ENCODE assay signal across 13 mouse cellular contexts in the genomic region with DNA sequence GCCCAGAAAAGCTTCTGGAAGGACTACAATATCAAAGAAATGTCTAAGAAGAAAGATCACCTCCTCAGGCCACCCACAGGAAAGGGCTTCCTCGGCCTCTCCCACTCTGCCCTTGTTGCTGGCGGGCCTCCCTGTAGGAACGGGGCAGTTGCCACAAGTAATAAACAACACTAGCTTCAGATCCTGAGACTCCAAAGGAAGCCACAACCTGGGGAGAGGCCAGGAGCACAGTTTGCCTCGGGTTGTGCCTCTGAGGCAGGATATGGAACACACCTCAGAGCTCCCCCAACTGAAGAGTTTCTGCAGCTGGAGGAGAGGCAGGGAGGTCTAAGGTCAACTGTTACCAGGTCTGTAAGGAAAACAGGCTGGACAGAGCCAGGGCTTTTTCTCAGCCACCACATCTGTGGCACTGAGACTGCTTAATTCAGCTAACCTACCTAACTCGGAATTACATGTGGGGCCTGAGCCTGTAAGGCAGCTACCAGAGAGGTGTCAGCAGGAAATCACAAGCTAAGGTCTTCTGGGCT.
DNase-seq lines count a peak whose midpoint lies in the region; ATAC-seq lines count a peak whose summit lies in the region.
"Had no signal": no experiment of that assay in that cellular context is flagged by ENCODE, and none has a peak within 500 bp of the region (broad histone marks: within the 10 kb centered on the region; RNA-seq: fewer than 3 reads in every experiment).

No protein-coding gene starts in this region.

- peaks cover 24% of the 10 kb centered on the region for H3K36me3 ChIP-seq in heart, embryonic 12.5 days
- no peaks in the 10 kb centered on the region for H3K36me3 ChIP-seq in kidney, embryonic 16.5 days (ENCODE audit: insufficient read depth, low read length)
- H3K36me3 ChIP-seq: hindbrain, embryonic 15.5 days had no signal

- 57% methylated on average over 5 of the region's 5 CpGs for WGBS in heart, embryonic 12.5 days
- WGBS in kidney, embryonic 16.5 days, result 26% methylated on average over 5 of the region's 5 CpGs

- no peaks in the 10 kb centered on the region for H3K27me3 ChIP-seq in heart, embryonic 12.5 days (replicated peaks)
- no peaks in the 10 kb centered on the region for H3K27me3 ChIP-seq in kidney, embryonic 16.5 days (ENCODE audit: insufficient read depth, low read length)
- H3K27me3 ChIP-seq: hindbrain, embryonic 15.5 days had no signal

- peaks cover 7% of the 10 kb centered on the region for H3K4me1 ChIP-seq in heart, embryonic 12.5 days (replicated peaks)
- H3K4me1 ChIP-seq in kidney, embryonic 16.5 days (ENCODE audit: insufficient read depth, low read length), result 0 out of 2 replicates have a peak, but pooled peaks cover 6% of the 10 kb centered on the region
- H3K4me1 ChIP-seq: hindbrain, embryonic 15.5 days had no signal

- H3K27ac ChIP-seq in heart, embryonic 12.5 days (ENCODE audit: poor library complexity, severe bottlenecking), result no peak overlapping the region
- H3K27ac ChIP-seq in kidney, embryonic 16.5 days (ENCODE audit: low read length), result no peak overlapping the region
- H3K27ac ChIP-seq: hindbrain, embryonic 15.5 days; liver, embryonic 14.5 days had no signal

- no peak overlapping the region for H3K9ac ChIP-seq in heart, embryonic 12.5 days
- no peak overlapping the region for H3K9ac ChIP-seq in kidney, embryonic 16.5 days (replicated peaks; ENCODE audit: low read length)
- H3K9ac ChIP-seq: hindbrain, embryonic 15.5 days; liver, embryonic 14.5 days had no signal

- no peak overlapping the region for H3K4me2 ChIP-seq in heart, embryonic 12.5 days
- H3K4me2 ChIP-seq in kidney, embryonic 16.5 days (replicated peaks; ENCODE audit: low read depth, low read length), result no peak overlapping the region
- H3K4me2 ChIP-seq: hindbrain, embryonic 15.5 days had no signal

- DNase-seq in heart, adult 8-10 months (ENCODE audit: low spot score), result peak; percentile 33
- peak; percentile 21 for DNase-seq in lung, postnatal 36 days
- DNase-seq in lung, postnatal 14 days, result no peak
- peak; percentile 53 for DNase-seq in yolk sac, embryonic 10.5 days (ENCODE audit: low spot score)
- DNase-seq in cerebellum, adult 8-10 months, result no peak
- no peak for DNase-seq in frontal cortex, postnatal 36 days (ENCODE audit: low spot score in 2 of 2)
- DNase-seq: adrenal gland, postnatal 36 days; cerebellum, adult 11 months; right cerebral cortex, postnatal 4 days had no signal

- ATAC-seq in heart, embryonic 12.5 days (ENCODE audit: insufficient number of reproducible peaks, low FRiP score), result no peak
- 0 out of 2 replicates have a peak, but pooled peaks have one; percentile 23 for ATAC-seq in kidney, embryonic 16.5 days (ENCODE audit: low FRiP score, low TSS enrichment)

- H3K9me3 ChIP-seq in heart, embryonic 12.5 days (replicated peaks), result peaks cover 5% of the 10 kb centered on the region; the same call in 1 of the 2 replicates
- no peaks in the 10 kb centered on the region for H3K9me3 ChIP-seq in kidney, embryonic 16.5 days (ENCODE audit: low read length)
- H3K9me3 ChIP-seq: hindbrain, embryonic 15.5 days had no signal

- H3K4me3 ChIP-seq in heart, embryonic 12.5 days, result no peak overlapping the region
- no peak overlapping the region for H3K4me3 ChIP-seq in kidney, embryonic 16.5 days (ENCODE audit: low read length)
- H3K4me3 ChIP-seq: hindbrain, embryonic 15.5 days had no signal

Comparison
In these comparisons a context has a peak if more than half of its experiments do, and no peak if none do; other contexts are left out.
1. DNase-seq: peak in heart, adult 8-10 months (single experiment), lung, postnatal 36 days (single experiment) and yolk sac, embryonic 10.5 days (single experiment); none in lung, postnatal 14 days (single experiment), cerebellum, adult 8-10 months (single experiment) and frontal cortex, postnatal 36 days (0 of 2).